Mouse (Mus musculus) limb, embryonic 14.5 days (tissue): Measurements from ENCODE around the gene Gna12. TPM values are rescaled to one million over a fixed set of nuclear protein-coding genes. Genes with fewer than 3 reads are reported as not detected.
A peak's percentile ranks its signal among the peaks of the same experiment; 100 is the strongest.

Experiments used
- ATAC-seq: fragments of 200-750 bp; cut with Nextera tagmentation; 2 replicates; pipeline ENCODE4 v1.8.0; 2017; ENCODE audit warnings: low read depth, moderate number of reproducible peaks, moderate TSS enrichment; ENCODE audit not compliant: low FRiP score
- DNase-seq: peaks from one replicate; pipeline ENCODE4 v3.0.0-alpha.2; 2015; ENCODE audit warnings: low spot score
- H3K27ac ChIP-seq: fragments of 300-500 bp; sonication (generic); replicated peaks from 2 replicates; pipeline ENCODE4 v1.5.1; 2014; ENCODE audit warnings: low read depth, mild to moderate bottlenecking, low read length, moderate library complexity, mixed read lengths
- H3K27me3 ChIP-seq: fragments of 300-500 bp; sonication (generic); 2 replicates; pipeline ENCODE4 v1.6.1; 2014; ENCODE audit warnings: low read length, mixed read lengths; ENCODE audit not compliant: control insufficient read depth, insufficient read depth
- H3K36me3 ChIP-seq: fragments of 300-500 bp; sonication (generic); 2 replicates; pipeline ENCODE4 v1.6.1; 2014; ENCODE audit warnings: mild to moderate bottlenecking, low read length, moderate library complexity, mixed read lengths; ENCODE audit not compliant: control insufficient read depth, insufficient read depth
- H3K4me1 ChIP-seq: fragments of 300-500 bp; sonication (generic); 2 replicates; pipeline ENCODE4 v1.6.1; 2014; ENCODE audit warnings: antibody characterized with exemption, low read length, mixed read lengths; ENCODE audit not compliant: control insufficient read depth, insufficient read depth
- H3K4me2 ChIP-seq: fragments of 300-500 bp; sonication (generic); replicated peaks from 2 replicates; pipeline ENCODE4 v1.6.1; 2014; ENCODE audit warnings: low read depth, mild to moderate bottlenecking, low read length, moderate library complexity; ENCODE audit not compliant: severe bottlenecking
- H3K4me3 ChIP-seq: fragments of 300-500 bp; sonication (generic); replicated peaks from 2 replicates; pipeline ENCODE4 v1.5.1; 2014; ENCODE audit warnings: low read length
- H3K9ac ChIP-seq: fragments of 300-500 bp; sonication (generic); 2 replicates; pipeline ENCODE4 v1.6.1; 2014; ENCODE audit warnings: mild to moderate bottlenecking, low read depth, low read length, moderate library complexity; ENCODE audit not compliant: severe bottlenecking
- H3K9me3 ChIP-seq: fragments of 300-500 bp; sonication (generic); 2 replicates; pipeline ENCODE4 v1.6.1; 2016; ENCODE audit warnings: low read length; ENCODE audit not compliant: control insufficient read depth
- POLR2A ChIP-seq: fragments of 200-500 bp; IDR thresholded peaks from 2 replicates; pipeline ENCODE4 v1.8.0; 2012; ENCODE audit warnings: inconsistent platforms, mild to moderate bottlenecking, moderate library complexity, borderline replicate concordance; ENCODE audit not compliant: insufficient read depth, insufficient read length; ENCODE audit errors: extremely low read depth
- WGBS: fragments of 180-500 bp; shearing (Covaris S2); extraction: QIAGEN DNeasy Blood & Tissue Kit; methylation state at CpG from one replicate; pipeline ENCODE4 v1.1.7; 2014; 5-methylcytosine and 5-hydroxymethylcytosine counted together
- polyA plus RNA-seq, 2 experiments: library from polyadenylated mRNA; depleted of rRNA in 1 of 2; stranded (reverse) in 1 of 2; unstranded in 1 of 2; fragments of >200 nt; fragmentation: Nextera tagmentation in 1 of 2; extraction: Ambion mirVana in 1 of 2; gene quantifications; 2 replicates each; pipeline versions ENCODE4 v1.2.1 to v1.2.3; 2012 to 2014

The Gna12 gene
- polyA plus RNA-seq, 2 experiments = 46.7 to 63.8 TPM

DNA sequence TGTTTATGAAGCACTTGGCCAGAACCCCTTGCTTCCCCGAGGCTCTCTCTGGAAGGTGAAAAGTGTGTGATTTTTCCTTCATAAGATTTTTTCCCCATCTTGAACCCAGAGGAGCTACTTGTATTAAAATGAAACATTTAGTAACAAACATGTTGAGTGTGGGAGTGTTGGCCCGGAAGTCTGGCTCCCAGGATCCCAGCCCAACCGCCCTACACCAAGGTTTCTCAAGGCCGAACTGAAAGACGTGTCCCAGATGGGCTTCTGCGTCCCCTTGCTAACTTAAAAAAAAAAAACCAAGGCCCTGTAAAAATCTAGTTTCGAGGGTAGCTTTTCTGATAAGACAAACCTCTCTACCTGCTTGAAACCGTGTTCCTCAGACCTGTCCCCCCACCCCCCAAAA lies 2.3 kb downstream of the Gna12 start:
- Histone ChIP-seq H3K4me2 (peak overlapping the region; percentile 35), H3K27ac (no peak overlapping the region), H3K4me1 (peaks cover 27% of the 10 kb centered on the region), H3K36me3 (peaks cover 4% of the 10 kb centered on the region), H3K27me3 (no peaks in the 10 kb centered on the region), H3K9me3 (no peaks in the 10 kb centered on the region), H3K9ac (peak overlapping the region; percentile 41; the same call in 1 of the 2 replicates), H3K4me3 (peak overlapping the region; percentile 0; the same call in 1 of the 2 replicates)
- WGBS = 53% methylated on average over 8 of the region's 8 CpGs
- no peak for ATAC-seq
- no peak for TF ChIP-seq POLR2A
- DNase-seq = no peak

DNA sequence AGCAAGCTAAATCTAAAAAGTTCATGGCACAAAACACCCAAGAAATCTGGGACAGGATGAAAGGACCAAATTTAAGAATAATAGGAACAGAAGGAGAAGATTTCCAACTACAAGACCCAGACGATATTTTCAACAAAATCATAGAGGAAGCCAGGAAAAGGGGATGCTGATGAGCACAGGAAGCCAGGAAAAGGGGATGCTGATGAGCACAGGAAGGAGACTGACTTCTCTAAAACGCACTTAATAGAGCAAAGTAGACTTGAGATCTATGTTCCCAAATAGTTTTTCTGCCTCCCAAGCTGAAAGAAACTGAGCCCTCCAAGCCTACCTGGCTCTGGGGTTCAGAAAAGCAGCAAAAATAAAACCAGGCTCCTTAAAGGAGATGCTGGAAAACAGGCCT lies 2.8 kb downstream of the Gna12 start:
- H3K9me3 ChIP-seq = no peaks in the 10 kb centered on the region
- H3K4me1 ChIP-seq = peaks cover 27% of the 10 kb centered on the region
- H3K4me3 ChIP-seq = no peak overlapping the region
- H3K27ac ChIP-seq = 0 out of 2 replicates have a peak overlapping the region, but pooled peaks have one; percentile 43
- H3K9ac ChIP-seq = no peak overlapping the region
- H3K4me2 ChIP-seq = no peak overlapping the region
- H3K27me3 ChIP-seq = no peaks in the 10 kb centered on the region
- WGBS = 46% methylated on average over 2 of the region's 2 CpGs
- peaks cover 4% of the 10 kb centered on the region for H3K36me3 ChIP-seq
- TF ChIP-seq POLR2A = no peak
- ATAC-seq = no peak
- DNase-seq = no peak

DNA sequence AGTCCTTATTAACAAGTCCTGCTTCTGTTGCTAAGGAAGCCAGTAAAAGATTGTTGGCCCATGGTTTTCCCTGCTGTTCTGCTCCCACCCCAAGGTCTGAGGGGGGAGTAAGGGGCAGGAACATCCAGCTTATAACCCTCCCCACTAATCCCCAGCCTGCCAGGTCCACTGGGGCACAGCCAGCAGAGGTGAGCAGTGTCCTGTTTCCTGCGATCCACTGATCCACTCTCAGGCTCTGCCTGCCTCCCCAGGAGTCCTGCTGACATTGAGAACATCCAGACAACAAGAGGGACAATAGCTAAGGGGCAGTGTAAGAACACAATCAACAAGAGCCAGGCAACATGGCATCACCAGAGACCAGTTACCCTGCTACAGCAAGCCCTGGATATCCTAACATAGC lies 3.4 kb downstream of the Gna12 start:
- no peaks in the 10 kb centered on the region for H3K27me3 ChIP-seq
- TF ChIP-seq POLR2A = no peak
- WGBS = 39% methylated on average over 1 of the region's 1 CpGs
- H3K9me3 ChIP-seq = no peaks in the 10 kb centered on the region
- no peak overlapping the region for H3K27ac ChIP-seq
- H3K9ac ChIP-seq = no peak overlapping the region
- H3K4me1 ChIP-seq = peaks cover 27% of the 10 kb centered on the region
- H3K36me3 ChIP-seq = peaks cover 4% of the 10 kb centered on the region
- no peak for ATAC-seq
- no peak overlapping the region for H3K4me2 ChIP-seq
- H3K4me3 ChIP-seq = no peak overlapping the region
- no peak for DNase-seq

DNA sequence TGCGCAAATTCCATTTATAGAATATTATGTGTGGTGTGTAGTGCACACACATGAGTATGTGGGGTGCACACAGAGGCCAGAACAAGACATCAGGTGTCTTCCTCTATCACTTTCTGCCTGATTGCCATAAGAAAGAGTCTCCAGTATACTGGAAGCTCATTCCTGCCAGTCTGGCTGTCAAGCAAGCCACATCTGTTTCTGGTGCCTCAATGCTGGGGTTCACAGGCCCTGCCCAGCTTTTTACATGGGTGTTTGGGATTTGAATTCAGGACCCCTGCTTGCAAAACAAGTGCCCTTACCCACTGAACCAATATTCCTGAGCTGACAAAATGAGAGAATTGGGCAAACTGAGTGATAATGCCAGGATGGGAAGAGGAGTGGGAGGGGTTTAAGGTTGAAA lies 4.1 kb downstream of the Gna12 start:
- no peak overlapping the region for H3K27ac ChIP-seq
- no peak overlapping the region for H3K4me2 ChIP-seq
- ATAC-seq = no peak
- no peaks in the 10 kb centered on the region for H3K27me3 ChIP-seq
- H3K4me3 ChIP-seq = no peak overlapping the region
- no peaks in the 10 kb centered on the region for H3K9me3 ChIP-seq
- DNase-seq = no peak
- H3K9ac ChIP-seq = no peak overlapping the region
- 100% methylated on average over 1 of the region's 1 CpGs for WGBS
- TF ChIP-seq POLR2A = no peak
- H3K4me1 ChIP-seq = peaks cover 27% of the 10 kb centered on the region
- peaks cover 4% of the 10 kb centered on the region for H3K36me3 ChIP-seq

DNA sequence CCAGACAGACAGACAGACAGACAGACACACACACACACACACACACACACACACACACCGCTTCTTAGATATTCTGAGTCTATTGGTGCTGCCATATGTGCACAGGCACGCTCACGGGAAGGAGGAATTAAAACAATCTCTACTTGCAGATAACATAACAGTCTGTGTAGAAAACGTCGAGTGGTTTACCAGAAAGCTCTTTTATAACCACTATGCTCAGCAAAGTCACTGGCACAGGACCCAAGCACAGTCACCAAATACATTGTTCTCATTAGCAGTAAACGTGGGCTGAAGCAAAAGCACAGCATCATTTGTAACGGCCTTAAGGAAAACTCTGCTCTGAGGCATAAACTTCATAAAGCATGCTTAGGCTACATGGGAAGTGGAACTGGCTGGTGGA lies 6.1 kb downstream of the Gna12 start:
- no peak overlapping the region for H3K4me3 ChIP-seq
- DNase-seq = no peak
- no peak for ATAC-seq
- H3K27me3 ChIP-seq = no peaks in the 10 kb centered on the region
- no peak for TF ChIP-seq POLR2A
- H3K4me2 ChIP-seq = no peak overlapping the region
- no peak overlapping the region for H3K27ac ChIP-seq
- peaks cover 22% of the 10 kb centered on the region for H3K4me1 ChIP-seq
- H3K9ac ChIP-seq = no peak overlapping the region
- peaks cover 4% of the 10 kb centered on the region for H3K36me3 ChIP-seq
- WGBS = 74% methylated on average over 7 of the region's 7 CpGs
- H3K9me3 ChIP-seq = no peaks in the 10 kb centered on the region

DNA sequence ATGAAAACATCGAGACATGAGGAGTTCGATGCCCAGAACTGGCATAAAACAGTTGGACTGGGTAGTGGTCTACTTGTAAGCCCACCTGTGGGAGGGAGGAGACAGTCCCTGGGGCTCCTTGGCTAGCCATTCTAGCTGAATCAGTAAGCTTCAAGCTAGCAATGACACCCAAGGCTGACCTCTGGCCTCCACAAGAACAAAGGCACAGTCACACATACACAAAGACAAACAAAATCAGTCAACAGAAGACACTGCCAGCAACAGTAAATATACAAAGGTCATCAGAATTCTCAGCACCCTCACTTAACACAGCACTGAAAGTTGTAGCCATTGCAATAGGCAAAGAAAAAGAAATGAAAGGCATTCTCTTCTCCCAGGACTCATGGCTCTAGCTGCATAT lies 6.8 kb downstream of the Gna12 start:
- DNase-seq = no peak
- no peaks in the 10 kb centered on the region for H3K9me3 ChIP-seq
- no peak overlapping the region for H3K4me2 ChIP-seq
- no peak overlapping the region for H3K27ac ChIP-seq
- H3K4me1 ChIP-seq = peaks cover 22% of the 10 kb centered on the region
- no peak overlapping the region for H3K9ac ChIP-seq
- ATAC-seq = no peak
- TF ChIP-seq POLR2A = no peak
- WGBS = 95% methylated on average over 2 of the region's 2 CpGs
- H3K4me3 ChIP-seq = no peak overlapping the region
- H3K36me3 ChIP-seq = peaks cover 4% of the 10 kb centered on the region
- H3K27me3 ChIP-seq = no peaks in the 10 kb centered on the region
